Mouse (Mus musculus): Measurements from ENCODE around the gene Ednrb.
A peak's percentile ranks its signal among the peaks of the same experiment; 100 is the strongest.

Ednrb gene

GRCm38 (mm10) chr14:103844011-103844549, at the start of gene Ednrb:
Gene Ednrb (minus strand): TSS chr14:103844402.
- no peak for DNase-seq (ENCODE audit: low spot score in 2 of 2)

DNA sequence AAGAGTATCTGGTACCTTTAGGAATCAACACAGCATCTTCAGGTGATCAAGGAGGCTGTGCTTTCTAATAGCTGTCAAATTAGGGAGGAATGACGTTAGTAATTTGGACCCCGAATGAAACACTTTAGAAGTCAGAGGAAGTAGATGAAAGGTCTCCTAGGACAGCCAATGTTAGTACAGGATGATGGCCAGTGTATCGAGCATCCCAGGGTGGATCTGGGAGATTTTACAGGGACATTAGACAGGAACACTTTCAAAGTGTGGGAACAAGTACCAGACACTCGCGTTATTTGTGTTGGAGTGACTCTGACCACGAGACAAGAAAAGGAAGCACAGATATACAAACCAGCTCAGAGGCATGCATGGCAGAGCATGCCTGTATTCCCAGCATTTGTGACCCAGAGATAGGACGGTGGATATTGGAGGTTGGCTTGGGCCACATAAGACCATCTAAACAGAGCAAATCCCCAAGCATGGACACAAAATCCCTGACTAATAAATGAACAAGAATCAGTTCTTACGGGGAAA, 48.3 kb upstream of the Ednrb start:
- DNase-seq (ENCODE audit: low spot score in 2 of 2), result no peak

GRCm38 (mm10) chr14:103890761-103891160, 46.6 kb upstream of the Ednrb start:
- DNase-seq (ENCODE audit: low spot score in 2 of 2), result no peak

DNA sequence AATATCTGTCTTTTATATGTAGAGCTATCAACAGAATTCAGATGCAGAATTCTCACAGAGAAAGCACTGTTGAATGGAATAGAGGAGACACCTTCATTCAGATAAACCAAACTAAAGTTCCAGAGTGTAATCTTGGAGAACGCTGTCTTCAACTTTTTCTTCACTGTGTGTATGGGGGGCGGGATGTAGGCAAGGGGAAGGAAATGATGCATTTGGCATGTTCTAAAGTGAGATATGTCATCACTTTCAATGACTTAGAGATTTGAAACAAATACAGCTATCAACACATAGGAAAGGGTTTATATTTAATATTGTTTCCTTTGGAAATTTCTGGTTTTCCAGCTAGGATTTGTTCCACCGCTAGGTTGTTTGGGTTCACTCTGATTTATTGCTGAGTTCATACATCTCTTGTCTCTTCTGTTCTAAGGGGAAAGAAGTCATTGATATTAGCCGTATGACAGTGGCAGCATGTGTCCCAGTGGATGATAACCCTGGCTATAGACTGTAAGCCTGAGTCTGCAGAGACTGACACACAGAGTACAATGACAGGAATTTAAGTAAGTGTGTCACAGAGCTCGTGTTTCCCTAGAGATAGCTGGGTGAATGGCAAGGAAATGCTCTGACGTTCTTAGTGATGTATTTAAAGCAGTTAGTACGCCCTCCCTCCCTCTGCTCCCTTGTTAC, 40.8 kb upstream of the Ednrb start:
- DNase-seq (ENCODE audit: low spot score in 2 of 2), result no peak

GRCm38 (mm10) chr14:103882943-103883342, 38.7 kb upstream of the Ednrb start:
- DNase-seq (ENCODE audit: low spot score in 2 of 2), result no peak

DNA sequence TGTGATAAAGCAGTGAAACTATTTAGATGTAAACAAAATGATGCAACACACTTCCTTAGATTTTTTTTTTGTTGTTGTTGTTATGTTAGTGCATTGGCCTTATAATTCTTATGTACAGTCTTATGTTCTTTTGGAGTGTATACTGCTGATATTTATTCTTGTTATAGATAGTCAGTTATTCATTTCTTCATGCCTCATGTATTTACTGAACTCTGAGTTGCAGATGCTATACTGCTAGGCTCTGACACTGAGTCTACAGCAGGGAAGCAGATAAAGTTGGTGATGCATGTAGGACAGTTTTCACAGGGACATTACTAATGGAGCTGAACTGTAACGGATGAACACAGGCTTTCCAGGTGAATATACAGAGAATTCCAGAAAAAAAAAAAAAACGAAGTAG, 32.9 kb upstream of the Ednrb start:
- no peak for DNase-seq (ENCODE audit: low spot score in 2 of 2)

GRCm38 (mm10) chr14:103876598-103876997, 32.4 kb upstream of the Ednrb start:
- no peak for DNase-seq (ENCODE audit: low spot score in 2 of 2)

- no peak for DNase-seq (ENCODE audit: low spot score in 2 of 2)
Measured at GRCm38 (mm10) chr14:103866636-103867035, 22.4 kb upstream of the Ednrb start.

- DNase-seq (ENCODE audit: low spot score in 2 of 2), result no peak
Measured at GRCm38 (mm10) chr14:103865226-103865625, 21.0 kb upstream of the Ednrb start.

DNA sequence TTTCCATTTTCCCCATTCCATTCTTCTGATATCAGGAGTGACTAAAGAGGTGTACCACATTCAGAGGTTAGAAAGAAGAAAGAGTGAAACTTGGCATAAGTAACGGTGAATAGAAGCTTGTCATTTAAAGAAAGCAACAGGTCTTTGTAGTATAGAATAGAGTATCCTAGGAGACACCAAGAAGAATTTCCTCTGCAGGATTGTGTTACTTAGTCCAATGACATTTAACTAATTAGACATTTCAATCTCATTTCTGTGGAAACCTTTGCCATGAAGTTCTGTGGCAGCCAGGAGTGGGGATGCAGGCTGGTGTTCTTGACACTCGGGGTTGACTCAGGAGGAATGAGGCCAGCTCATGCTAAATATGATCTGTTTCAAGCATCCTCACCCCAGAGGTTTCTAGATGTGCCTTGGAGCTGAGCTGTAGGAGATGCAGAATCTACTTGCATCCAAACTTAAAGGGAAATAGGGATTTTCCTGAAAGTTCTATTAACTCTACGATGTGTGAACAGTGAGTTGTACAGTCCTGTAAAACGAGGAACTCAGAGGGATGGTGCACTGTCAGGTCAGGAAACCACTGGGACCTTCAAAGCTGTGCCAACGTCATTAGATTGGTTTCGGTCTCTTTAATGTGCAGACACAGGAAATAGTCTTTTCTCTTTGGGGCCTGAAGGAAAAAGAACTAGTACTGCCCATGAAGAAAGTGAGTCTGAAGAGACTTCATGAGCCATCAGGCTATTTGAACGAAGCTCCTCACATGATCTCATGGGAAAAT, 6.1 kb upstream of the Ednrb start:
- DNase-seq (ENCODE audit: low spot score in 2 of 2), result no peak

- DNase-seq (ENCODE audit: low spot score in 2 of 2), result no peak
Measured at GRCm38 (mm10) chr14:103845716-103846115, 1.5 kb upstream of the Ednrb start.

DNA sequence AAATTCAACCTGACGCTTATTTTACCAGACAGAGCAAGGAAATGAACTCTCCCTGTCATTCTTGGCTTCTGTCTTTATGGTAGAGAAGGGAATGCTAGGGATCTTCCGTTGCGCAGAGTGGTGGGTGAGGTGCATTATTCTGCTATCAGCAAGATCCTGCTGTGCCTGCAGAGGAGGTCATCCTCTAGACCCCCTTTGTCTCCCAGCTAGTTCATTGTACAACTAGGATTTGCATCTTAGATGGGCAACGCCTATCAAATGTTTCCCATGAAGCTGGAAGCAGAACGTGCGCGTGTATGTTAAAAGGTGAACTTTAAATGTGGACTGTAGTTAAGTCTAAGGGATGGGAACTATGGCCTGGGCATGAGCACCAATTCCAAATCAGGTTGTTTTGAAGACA, 742 bp upstream of the Ednrb start:
- DNase-seq (ENCODE audit: low spot score in 2 of 2), result no peak

DNA sequence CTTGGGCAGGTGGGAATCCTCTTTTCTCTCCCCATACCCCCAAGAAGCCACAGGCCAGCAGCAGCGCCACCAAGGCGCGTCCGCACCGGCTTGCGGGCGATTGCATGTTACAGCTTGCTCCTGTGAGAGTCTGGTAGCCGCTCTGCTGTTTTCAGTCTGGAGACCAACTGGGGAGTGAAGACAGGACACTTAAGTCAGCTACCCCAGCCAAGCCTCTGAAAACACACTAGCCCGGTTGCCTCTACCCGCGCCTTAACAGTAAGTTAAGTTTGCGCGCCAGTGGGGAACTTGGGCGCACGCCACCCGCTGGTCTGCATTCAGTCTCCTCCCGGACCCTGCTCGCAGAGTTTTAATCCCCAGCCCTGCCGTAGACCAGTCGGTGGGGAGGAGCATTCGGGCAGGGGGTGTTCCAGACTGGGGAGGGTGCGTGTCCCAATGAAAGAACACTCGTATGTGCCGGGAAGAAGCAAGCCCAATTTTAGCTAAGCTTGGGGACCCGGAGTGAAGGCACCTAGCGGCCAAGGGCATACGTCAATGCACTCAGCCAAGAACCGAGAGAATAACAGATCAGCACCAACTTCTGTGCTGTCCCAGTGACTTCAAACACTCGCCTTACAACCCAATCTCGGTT, 716 bp downstream of the Ednrb start:
- DNase-seq (ENCODE audit: low spot score in 2 of 2), result peak in 1 of 2 experiments; percentile 57

DNA sequence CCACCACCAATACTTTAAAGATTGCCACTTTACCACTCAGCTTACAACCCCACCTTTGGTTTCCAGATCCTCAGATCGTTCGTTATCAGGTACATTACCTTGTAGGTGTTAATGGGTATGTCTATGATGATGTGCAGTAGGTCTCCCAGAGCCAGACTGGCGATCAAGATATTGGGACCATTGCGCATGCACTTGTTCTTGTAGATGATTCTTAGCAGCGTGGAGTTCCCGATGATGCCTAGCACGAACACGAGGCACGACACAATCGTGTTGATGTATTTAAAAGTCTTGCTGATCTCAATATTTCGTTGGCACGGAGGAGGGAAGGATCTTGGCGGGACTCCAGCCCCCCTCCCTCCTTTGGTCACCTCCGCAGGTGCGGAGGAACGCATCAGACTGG, 1.3 kb downstream of the Ednrb start:
- no peak for DNase-seq (ENCODE audit: low spot score in 2 of 2)

GRCm38 (mm10) chr14:103840436-103840835, 3.8 kb downstream of the Ednrb start:
- no peak for DNase-seq (ENCODE audit: low spot score in 2 of 2)

DNA sequence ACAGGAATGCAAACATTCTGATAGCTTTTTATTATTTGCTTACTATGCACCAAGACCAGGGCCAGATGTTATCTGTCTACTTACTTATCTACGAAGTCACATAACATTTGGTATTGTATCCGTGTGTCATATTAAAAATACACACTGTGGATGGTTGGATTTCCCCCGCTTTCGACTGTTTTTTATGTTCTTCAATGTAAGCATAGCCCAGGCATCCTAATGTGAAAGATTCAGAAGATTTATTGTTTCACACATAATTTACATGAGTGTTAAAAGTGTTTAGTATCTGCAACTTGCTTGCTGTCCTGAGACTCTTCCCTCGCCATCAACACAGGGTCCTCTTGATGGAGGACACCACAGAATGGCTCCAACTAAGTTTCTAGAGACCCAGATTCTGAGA, 5.3 kb downstream of the Ednrb start:
- DNase-seq (ENCODE audit: low spot score in 2 of 2), result no peak

DNA sequence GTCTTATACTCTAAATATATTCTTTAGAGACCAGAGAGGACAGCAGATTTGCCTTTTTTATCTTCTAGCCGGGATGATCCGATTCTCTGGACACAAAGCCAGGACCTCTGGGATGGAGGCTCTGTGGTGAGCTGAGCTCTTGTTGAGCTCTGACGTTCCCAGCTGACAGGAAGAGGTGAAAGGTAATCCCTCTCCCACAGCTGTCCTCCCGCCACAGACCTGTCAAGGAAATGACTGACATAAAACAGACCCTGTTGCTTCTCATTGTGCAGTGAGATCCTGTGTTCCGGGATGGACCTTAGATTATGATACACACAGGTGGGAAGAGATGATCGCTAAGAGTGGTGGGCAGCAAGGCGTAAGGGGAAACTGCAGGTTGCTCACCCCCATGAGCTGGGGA, 9.6 kb downstream of the Ednrb start:
- DNase-seq (ENCODE audit: low spot score in 2 of 2), result no peak

GRCm38 (mm10) chr14:103834147-103834546, 10.1 kb downstream of the Ednrb start:
- DNase-seq (ENCODE audit: low spot score in 2 of 2), result no peak

DNA sequence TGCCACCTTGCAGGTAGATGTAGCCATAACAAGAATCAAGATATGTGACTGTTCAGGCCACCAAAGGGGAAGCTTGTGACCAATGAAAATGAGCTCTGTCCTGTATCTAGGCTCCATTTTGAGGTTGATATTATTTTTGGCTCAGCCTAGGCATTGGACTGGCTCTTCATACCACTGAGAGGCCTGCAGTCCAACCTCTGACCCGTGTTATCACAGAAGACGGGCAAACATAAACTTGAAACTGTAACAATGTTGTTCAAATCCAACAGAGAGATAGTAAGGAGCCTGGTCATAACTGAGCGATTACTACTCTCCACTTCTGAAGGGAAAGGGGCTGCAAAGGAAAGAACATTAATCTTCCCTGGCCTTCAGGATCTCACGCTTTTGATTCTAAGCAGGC, 11.7 kb downstream of the Ednrb start:
- no peak for DNase-seq (ENCODE audit: low spot score in 2 of 2)

- no peak for DNase-seq (ENCODE audit: low spot score in 2 of 2)
Measured at GRCm38 (mm10) chr14:103831007-103831406, 13.2 kb downstream of the Ednrb start.

GRCm38 (mm10) chr14:103826343-103826742, 17.9 kb downstream of the Ednrb start:
- no peak for DNase-seq (ENCODE audit: low spot score in 2 of 2)

GRCm38 (mm10) chr14:103825934-103826333, 18.3 kb downstream of the Ednrb start:
- DNase-seq (ENCODE audit: low spot score in 2 of 2), result no peak
